Mouse (Mus musculus) cerebellum, adult 11-12 months (tissue): Measurements from ENCODE around the gene Tmc4.

Experiments
- DNase-seq: peaks from one replicate; pipeline ENCODE4 v3.0.0; 2022

Tmc4 gene

DNA sequence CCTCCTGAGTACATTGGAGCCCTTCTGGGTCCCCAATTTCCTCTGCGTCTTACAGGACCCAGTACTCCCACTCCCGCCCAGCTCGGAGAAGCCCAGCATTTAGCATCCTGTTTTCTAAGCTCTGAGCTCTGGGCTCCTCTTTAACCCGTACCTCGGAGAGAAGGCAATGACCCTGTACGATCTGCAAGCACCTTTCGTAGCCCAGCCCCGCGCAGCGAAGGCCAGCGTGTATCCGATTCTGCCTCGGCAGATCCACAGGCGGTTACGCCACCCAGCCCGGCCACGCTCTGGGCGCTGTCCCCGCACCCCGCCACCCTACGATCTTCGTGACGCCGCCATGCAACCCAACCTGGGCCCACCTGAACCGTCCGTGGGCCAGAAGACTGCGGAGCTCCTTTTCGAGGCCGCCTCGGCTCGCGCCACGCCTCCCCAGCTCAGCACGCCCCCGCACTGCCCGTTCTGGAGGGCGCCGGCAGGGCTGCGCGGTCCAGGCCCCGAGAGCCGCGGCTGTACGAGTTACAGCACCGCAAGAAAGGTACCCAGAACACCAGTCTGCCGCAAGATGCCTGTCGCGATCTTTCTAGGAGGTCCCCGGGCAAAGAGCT is 15.1 kb upstream of the Tmc4 start, which contains the start of gene Tsen34:
Gene Tsen34 (plus strand): TSS at position 482 of the 605 bp plus-strand sequence.
- DNase-seq, result no peak

GRCm38 (mm10) chr7:3691919-3692318 is 14.6 kb upstream of the Tmc4 start:
- no peak for DNase-seq

DNA sequence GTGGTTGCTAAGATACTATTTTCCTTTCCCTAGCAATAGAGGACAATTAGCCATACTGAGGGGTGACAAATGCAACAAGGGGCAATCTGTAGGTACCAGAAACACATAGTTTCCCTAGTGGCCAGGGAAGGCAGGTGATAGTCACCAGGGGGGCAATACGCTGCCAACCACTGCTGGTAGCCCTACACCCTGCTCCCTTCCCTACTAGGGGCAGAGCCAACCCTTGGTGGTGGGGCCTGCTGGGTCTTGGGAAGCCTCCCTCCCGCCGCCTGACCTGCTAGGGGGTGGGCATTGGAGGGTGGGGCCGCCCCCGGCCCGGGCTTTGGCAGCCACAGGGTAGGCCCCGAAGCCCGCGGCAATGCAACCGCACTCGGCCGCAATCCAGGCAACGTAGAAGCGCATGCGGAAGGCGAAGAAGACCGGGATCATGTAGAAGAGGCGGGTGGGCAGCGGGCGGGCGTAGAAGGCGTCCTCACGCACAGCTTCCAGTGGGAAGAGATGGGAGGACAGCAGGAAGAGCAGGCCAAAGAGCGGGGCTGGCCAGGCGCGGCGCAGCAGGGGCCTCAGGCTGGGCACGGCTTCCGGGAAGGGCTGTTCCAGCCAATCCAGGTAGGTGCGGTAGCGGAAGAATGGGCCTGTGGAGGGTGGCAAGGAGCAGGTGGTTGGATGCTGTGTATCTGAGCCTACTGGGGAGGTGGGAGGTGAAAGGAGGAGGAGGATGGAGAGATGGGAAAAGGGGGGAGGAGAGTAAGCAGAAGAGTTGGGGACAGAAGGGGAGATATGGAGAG is 8.2 kb upstream of the Tmc4 start:
- peak; percentile 82 for DNase-seq

GRCm38 (mm10) chr7:3684698-3685097 is 7.3 kb upstream of the Tmc4 start:
- DNase-seq, result no peak

DNA sequence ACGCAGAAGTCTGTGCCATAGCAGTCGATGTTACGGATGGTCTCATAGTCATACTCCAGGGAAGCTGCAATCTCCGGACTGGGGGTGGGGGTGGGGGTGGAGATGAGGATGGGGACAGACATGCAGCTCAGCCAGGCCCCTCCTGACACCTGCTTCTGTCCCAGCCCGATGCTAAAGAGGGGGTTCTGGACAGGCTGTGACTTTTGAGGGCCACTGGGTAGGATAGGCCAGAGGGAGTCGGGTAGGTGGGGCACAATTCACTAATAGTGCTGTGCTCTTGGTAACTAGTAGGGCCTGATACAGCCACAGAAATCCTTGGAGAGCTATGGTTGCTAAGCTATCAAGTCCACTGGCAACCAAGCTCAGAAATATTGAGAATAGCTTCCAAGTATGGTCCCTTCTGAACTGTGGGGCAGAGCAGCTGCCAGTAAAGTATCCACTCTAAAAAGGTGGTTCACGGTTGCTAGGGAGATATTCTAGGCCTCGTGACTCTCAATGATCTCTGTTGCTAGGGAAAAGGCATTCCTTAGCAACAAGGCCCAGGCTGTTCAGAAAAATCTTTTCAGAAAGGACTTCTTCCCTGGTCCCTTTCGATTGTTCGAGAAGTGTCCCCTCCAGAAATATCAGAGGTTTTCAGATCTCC is 6.7 kb upstream of the Tmc4 start:
- no peak for DNase-seq

DNA sequence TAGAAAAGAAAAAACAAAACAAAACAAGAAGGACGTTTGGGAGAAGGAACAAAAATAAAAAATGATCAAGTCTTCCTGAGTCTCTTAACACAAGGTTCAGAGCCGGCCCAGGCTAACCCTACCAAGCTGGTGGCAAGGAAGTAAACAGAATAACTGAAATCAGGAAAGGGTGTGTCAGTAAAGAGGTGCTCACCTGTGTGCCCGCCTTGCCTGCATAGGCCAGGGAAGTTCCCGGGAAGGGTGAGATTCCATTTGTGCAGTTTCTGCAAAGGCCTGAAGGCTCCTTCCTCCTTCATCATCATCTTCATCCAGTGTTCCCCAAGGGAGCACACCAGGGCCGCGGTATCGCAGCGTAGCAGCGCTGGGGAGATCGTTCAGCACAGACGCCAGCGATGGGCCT is 982 bp downstream of the Tmc4 start:
- DNase-seq, result no peak

DNA sequence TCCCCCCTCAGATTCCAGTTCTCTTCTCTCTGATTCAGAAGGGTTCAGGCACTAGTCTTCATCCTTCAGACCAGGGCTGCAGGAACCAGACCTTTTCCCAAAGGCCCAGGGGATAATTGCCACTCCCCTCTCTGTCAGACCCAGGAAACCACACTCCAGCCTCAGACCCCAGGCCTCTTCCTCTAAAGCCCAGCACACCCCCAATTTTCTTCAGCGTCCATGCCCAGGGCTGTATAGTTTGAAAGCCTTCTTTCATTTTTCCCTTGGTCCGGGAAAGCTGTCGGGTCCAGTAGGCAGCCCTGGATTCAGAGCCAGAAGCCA is 2.2 kb downstream of the Tmc4 start:
- DNase-seq, result no peak

DNA sequence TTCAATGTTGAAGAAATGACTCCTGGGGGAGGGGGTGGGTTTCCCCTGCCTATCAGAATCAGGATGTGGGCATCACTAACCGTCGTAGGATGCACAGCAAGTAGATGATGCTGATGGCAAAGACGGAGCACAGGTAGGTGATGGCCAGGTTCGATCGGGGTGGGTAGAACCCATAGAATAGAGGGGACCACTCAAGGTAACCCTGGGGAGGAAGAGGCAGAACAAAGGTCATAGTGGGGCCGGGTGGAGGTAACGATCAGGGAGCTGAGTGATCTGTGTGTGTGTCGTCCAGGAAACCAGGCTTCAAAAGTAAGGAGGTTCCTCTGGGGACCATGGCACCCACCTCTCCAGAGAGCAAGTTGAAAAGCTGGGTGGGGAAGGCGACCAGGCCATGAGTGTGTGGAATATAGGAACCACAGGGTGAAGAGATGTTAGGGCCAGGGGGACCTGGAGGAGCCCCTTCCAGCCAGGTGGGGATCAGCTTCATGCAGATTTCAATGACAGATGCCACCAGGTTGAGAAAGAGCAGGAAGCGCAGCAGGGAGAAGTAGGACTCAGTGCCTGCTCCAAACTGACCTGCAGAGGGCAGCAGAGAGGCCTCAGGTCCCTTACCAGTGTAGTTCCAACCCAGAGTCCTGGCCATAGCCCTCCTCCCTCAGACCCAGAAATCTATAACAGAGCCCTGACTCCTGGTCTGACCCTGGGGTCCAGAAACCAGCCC is 2.7 kb downstream of the Tmc4 start:
- peak; percentile 76 for DNase-seq

DNA sequence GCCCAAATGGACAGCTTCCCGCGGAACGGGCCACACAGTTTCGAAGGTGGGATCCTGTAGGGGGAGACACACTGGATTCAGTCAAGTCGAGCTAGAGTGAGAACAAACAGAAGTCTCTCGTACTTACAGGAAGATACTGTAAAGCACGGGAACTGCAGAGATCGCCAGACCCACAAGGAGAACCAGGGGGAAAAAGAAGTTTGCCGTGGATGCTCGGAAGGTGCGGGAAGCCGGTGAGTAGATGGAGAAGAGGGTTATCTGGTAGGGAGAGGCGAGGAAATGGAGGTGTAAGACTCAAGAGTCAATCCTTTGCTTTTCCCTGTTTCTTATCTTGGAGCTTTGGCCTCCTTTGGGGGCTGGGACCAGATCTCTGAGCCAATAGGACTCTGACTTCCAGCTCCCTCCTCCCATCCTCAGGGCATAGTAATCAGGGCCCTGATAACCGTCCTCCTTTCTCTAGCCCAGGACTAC is 10.4 kb downstream of the Tmc4 start:
- DNase-seq, result no peak

- DNase-seq, result peak; percentile 97
Measured at GRCm38 (mm10) chr7:3665215-3666114, 11.9 kb downstream of the Tmc4 start, which contains the start of gene Leng1. Leng1 (minus strand) TSS chr7:3665840.

- no peak for DNase-seq
Measured at GRCm38 (mm10) chr7:3664524-3665214, 12.7 kb downstream of the Tmc4 start.

DNA sequence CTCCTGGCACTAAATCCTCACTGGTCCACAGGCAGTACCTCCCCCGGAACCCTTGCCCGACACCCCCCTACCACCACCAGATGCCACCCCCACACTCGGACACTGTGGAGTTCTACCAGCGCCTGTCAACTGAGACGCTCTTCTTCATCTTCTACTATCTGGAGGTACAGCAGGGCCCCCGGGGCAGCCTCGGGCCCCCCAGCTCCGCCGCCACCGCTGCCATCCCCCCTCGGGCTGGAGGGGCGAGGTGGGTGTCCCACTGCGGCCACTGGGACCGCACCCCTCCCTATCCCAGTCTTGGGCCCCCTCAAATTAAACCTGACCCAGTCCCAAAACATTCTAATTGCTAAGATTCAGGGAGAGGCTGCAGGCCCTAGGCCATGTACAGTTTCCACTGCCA is 18.8 kb downstream of the Tmc4 start:
- no peak for DNase-seq

DNA sequence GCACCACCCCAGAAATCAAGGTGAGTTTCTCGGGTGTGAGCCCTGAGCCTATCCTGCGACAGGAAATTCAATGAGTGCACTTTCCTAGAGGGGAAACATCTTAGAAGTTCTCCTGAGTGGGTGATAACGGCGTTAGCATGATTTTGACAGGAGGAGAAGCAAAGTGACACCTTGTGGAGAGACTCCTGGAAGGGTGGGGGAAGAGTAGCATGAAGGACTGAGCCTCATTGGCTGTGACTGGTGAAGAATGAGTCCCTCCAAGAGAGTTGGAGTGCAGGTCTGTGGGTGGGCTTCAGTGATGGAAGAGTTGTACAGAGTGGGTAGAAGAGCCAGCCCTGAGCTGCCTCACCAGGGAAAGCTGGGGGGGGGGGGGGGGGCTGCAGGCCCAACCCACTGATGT is 20.4 kb downstream of the Tmc4 start:
- DNase-seq, result no peak

DNA sequence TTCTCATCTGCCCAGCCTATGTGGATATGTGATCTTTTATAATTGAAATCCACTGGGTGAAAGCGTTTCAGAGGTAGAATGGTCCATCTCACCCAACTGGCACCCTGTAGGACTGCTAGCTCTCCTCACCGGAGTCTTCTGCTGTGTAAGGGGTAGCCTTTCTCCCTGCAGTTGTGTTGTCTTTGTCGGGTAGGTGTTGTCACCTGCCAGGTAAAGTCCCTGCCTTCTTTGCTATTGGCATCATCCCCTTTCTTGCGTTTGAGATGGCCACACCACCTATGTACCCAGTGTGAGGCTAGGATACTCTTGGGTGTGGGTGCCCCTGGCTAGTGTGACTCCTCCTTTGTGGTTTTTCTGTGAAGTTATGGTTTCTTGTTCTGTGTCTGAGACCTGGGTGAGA is 30.7 kb downstream of the Tmc4 start:
- peak; percentile 48 for DNase-seq

- DNase-seq, result no peak
Measured at GRCm38 (mm10) chr7:3646188-3646587, 31.2 kb downstream of the Tmc4 start.

DNA sequence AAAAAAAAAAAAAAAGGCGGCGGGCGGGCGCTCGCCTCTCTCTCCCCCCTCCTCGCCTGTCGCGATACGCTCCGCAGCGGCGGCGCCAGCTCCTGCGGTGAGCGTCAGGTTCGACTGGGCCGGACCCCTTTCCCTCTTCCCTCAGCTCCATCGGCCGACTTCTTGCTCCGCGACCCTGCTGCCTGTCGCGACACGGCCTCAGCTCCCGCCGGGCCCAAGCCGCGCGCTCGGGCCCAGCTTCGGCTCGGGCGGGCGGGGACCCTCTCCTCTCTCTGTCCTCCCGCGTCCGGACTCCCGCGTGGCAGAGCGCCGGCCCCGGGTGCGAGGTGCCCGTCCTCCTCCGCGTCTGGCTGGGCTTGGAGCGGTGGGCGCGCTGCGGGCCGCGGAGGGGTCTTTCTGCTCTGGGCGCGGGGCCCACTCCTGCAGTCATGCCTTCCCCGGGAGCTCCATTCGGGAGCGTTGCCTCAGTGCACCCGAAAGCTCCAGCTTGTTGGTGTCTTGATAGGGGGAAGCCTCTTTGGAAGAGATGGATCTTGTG is 31.8 kb downstream of the Tmc4 start:
- no peak for DNase-seq

GRCm38 (mm10) chr7:3644672-3645487 is 32.5 kb downstream of the Tmc4 start, which contains the start of gene Cnot3:
Cnot3 (plus strand) TSS chr7:3645268.
- peak; percentile 100 for DNase-seq

DNA sequence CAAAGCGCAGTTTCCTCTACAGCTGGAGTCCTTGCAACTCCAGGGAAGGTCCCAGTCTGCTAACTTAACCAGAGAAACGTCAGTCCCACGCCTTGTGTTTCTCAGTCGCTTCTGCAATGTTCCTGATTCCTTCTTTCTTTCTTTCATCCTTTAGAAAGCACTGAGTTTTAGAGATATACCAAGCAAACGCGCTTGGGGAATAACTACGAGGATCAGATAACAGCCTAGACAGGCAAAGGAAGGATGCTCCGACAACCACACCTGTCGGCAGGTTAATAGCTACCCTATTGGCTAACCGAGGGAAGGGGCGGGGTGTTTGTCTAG is 33.0 kb downstream of the Tmc4 start:
- DNase-seq, result no peak

GRCm38 (mm10) chr7:3643843-3644242 is 33.5 kb downstream of the Tmc4 start:
- no peak for DNase-seq

DNA sequence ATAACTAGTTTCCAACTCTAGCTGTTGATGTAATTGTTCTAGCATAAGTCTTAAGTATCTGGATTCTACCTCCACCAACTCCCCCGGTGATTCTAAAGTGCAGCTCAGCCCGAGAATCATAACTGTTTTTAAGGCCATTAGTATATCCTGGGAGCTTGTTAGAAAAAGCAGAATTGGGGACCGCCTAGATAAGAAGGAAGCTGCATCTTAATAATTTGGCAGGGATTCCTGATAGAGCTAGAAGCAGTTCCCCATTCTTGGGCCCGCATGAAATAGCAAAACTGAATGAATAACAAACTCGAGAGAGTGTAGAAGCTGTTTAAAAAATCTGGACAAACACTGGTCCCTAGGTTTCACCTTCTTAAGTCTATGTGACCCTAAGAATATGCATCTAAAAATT is 33.9 kb downstream of the Tmc4 start:
- DNase-seq, result no peak

DNA sequence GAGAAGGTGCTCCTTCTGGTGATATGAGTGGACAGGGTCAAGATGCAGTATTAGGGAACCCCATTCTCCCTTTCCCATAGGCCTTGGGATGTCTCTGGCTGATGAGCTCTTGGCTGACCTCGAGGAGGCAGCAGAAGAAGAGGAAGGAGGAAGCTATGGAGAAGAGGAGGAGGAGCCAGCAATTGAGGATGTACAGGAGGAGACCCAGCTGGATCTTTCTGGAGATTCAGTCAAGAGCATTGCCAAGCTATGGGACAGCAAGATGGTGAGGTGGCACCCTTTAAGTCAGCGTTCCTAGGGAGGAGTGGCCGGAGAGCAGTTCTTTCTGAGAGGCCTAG is 46.9 kb downstream of the Tmc4 start:
- DNase-seq, result no peak
